Mouse (Mus musculus): ENCODE results near the gene Loxl4.
A peak's percentile ranks its signal among the peaks of the same experiment; 100 is the strongest.

Gene Loxl4

DNA sequence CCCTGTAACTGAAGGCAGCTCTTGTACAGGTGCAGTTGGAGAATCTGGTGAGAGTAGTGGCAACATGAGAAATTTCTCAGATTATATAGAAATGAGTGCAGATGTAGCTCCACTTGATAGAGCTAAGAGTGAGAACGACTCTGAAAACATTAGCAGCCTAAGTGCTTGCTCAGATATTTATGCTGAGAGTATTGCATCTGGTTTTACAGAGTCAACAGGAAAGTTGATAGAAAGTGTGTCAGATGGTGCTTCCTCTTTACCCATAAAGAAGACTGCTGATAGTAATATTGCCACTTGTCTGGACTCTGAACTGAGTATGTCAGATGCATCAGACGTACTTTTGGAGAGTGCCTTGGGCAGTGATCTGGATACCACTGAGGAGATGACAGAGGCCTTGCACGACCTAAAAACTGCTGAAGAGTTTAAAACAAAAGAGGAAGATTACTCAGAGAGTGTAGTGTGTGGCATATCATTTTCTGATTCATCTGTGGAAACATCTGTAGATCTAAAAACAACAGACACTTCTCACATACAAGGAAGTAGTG is 48.8 kb downstream of the Loxl4 start:
- DNase-seq = no peak

DNA sequence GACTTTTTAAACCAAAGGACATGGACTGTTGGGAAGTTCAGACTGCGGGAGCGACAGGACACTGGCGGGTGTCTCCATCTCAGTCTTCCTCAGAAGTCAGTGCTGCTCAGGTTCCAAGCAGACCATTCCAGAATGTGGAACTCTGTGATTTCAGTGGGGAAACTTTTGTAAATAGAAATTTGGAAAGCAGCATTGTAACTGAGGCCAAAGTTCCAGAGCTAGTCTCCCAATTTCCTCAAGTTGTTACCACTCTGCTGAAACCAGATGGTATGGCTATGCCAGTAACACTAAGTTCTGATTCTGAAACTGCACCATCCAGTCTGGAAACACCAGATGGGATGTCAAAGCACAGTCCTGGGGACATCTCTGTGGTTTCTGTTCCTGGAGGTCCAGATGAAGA is 49.6 kb downstream of the Loxl4 start:
- DNase-seq = no peak

DNA sequence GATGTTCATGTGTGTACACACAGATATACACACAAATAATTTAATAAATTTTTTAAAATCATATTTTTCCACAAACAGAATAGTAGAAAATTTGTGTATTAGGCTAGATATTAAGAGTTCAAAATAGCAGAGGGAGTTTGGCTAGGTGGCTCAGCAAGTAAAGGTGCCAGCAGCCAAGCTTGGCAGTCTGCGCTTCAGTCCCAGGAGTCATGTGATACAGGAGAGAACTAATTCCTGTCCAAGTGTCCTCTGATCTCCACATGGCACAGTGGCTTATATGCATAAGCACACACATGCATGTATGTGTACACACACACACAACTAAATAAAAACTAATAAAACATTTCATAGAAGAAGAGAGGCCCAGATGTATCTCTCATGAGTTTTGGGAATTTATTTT is 50.6 kb downstream of the Loxl4 start:
- peak; percentile 42 for DNase-seq

DNA sequence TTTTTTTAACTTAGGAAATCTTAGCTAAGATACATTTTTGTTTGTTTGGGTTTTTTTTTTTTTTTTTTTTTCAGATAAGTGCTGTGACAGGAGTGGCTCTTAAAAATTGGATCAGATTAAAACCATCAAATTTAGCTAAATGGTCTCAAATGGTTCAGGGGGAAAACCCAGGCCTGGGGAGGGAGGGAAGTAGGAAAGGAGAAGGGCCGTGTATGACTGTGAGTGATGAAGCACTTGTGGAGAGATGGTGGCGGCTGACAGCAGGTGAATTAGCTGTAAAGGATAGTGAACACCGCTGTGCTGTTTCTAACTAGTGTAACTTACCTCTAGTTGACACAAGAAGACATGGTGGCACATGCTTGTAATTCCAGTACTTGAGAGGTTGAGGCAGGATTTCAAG is 53.9 kb downstream of the Loxl4 start:
- no peak for DNase-seq
